Mouse (Mus musculus): ENCODE measurements around the gene Fam178b. TPM values are rescaled to one million over a fixed set of nuclear protein-coding genes. Genes with fewer than 3 reads are reported as not detected.
A peak's percentile ranks its signal among the peaks of the same experiment; 100 is the strongest.
"Not testable (repeated sequence)": the region's sequence is repeated elsewhere in the genome, so short reads cannot be mapped to it uniquely, and the experiment has no call there.

Gene Fam178b
- polyA plus RNA-seq, 1 experiment = 13.9 TPM

DNA sequence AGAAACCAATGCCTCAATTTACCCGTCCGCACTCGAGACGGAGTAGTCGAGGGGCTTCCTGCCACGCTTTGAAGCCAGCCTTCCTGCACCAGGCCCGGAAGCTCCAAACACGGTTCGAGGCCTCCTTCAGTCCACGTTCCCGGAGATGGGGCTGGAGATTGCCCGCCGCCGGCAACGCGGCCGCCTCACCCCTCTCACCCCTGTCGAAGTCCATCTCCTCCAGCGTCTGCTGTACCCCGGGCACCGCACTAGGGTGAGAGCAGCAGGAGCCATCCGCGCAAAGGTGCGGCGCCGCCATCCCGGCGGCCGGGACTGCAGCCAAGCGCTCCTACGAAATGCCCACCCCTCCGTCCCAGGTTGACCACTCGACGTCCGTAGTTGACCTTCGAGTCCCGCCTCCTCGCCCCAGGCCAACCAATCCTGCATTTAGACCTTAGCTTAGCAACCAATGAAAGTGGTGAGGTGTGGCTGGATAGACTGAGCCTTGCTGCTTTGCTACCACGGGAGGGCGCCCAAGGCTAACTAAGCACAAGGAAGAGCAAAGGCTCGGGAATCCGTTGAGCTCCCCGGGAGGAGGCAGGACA is 136.0 kb downstream of the Fam178b start, which contains the start of gene Ankrd39:
TSS of gene Ankrd39 (minus strand) at position 558 of the 584 bp plus-strand sequence.
- peak; percentile 79; the same call in 1 of the 2 replicates for TF ChIP-seq POLR2A (IDR thresholded peaks at IDR 0.05; ENCODE audit: borderline replicate concordance, extremely low read depth, low read depth, low read length)
- TF ChIP-seq CTCF (IDR thresholded peaks at IDR 0.05; ENCODE audit: insufficient read depth, low read length) = peak; percentile 96
- H3K4me3 ChIP-seq (replicated peaks; ENCODE audit: extremely low read depth, low read depth, low read length) = peak within 1 kb of the TSS; percentile 68
- 0 out of 2 replicates have a peak, but pooled peaks cover 6% of the 10 kb centered on the region for H3K4me1 ChIP-seq (ENCODE audit: control insufficient read depth, insufficient read depth, low read length)
- DNase-seq = peak; percentile 96
- under 1% methylated on average over 43 of the region's 43 CpGs for WGBS

DNA sequence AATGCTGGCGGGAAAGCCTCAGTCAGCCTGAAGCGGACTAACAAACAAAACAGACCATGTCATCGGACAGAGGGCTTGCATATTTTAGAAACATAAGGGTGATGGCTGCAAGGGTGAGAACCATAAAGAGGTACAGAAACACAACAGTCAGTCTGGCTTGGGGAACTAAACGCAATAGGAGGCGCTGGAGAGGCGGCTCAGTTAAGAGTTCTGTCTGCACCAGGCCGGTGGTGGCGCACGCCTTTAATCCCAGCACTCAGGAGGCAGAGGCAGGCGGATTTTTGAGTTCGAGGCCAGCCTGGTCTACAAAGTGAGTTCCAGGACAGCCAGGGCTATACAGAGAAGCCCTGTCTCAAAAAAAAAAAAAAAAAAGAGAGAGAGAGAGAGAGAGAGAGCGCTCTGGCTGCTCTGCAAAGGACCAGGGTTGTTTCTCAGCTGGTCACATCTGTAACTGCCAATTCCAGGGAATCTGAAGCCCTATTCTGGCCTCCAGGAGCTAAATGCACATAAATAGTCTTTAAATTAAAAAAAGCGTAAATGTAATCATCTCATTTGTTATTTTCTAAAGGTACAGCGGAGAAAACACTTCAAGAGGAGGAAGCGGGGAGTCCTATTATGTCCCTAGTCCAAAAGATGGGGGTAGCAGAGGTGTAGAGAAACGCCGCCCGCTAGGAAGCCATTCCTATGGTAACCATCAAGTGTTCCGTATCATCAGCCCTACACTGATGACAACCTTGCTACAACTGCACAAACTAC is 137.0 kb downstream of the Fam178b start:
- TF ChIP-seq POLR2A (IDR thresholded peaks at IDR 0.05; ENCODE audit: borderline replicate concordance, extremely low read depth, low read depth, low read length) = no peak
- no peak for TF ChIP-seq CTCF (IDR thresholded peaks at IDR 0.05; ENCODE audit: insufficient read depth, low read length)
- 69% methylated on average over 19 of the region's 19 CpGs for WGBS
- DNase-seq = no peak
- 0 out of 2 replicates have a peak, but pooled peaks cover 6% of the 10 kb centered on the region for H3K4me1 ChIP-seq (ENCODE audit: control insufficient read depth, insufficient read depth, low read length)
- H3K4me3 ChIP-seq (replicated peaks; ENCODE audit: extremely low read depth, low read depth, low read length) = peak overlapping the region; percentile 68

DNA sequence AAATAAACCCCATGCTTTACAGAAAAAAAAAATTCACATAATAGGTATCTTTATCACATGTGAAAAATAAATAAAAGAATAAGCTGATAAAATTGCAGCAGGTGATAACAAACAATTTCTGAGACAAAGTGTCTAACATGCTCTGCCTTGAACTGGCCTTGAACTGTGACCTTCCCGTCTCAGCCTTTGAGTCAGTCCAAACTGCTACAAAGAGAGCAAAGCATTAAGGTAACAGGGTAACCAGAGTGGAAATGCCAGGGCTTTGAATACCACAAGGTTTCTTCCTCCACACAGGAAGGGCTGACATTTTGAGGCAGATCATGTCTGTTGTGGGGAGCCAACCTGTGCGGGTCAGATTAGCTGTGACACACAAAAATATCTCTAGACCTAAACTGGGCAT is 137.6 kb downstream of the Fam178b start:
- TF ChIP-seq CTCF (IDR thresholded peaks at IDR 0.05; ENCODE audit: insufficient read depth, low read length) (no peak), POLR2A (IDR thresholded peaks at IDR 0.05; ENCODE audit: borderline replicate concordance, extremely low read depth, low read depth, low read length) (no peak)
- 80% methylated on average over 2 of the region's 2 CpGs for WGBS
- DNase-seq = no peak
- Histone ChIP-seq H3K4me1 (ENCODE audit: control insufficient read depth, insufficient read depth, low read length) (0 out of 2 replicates have a peak, but pooled peaks cover 6% of the 10 kb centered on the region), H3K4me3 (replicated peaks; ENCODE audit: extremely low read depth, low read depth, low read length) (no peak overlapping the region)

DNA sequence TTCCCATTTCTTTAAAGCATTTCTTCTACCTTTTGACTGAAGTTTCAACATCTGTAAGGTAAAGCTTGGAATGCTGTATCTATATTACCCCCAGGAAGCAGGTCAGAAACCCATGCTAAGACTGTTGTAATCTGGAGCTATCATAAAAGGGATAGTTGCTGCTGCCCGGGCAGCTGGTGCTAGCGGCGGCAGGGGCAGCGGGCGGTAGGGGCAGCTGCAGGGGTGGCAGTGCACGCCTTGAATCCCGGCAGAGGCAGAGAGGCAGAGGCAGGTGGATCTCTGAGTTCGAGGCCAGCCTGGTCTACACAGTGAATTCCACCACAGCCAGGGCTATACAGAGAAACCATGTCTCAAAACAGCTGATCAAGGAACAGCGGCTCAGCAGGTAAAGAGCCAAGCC is 140.1 kb downstream of the Fam178b start:
- TF ChIP-seq CTCF (IDR thresholded peaks at IDR 0.05; ENCODE audit: insufficient read depth, low read length) (no peak), POLR2A (IDR thresholded peaks at IDR 0.05; ENCODE audit: borderline replicate concordance, extremely low read depth, low read depth, low read length) (no peak)
- no peak for DNase-seq
- 0 out of 2 replicates have a peak, but pooled peaks cover 4% of the 10 kb centered on the region for H3K4me1 ChIP-seq (ENCODE audit: control insufficient read depth, insufficient read depth, low read length)
- no peak overlapping the region for H3K4me3 ChIP-seq (replicated peaks; ENCODE audit: extremely low read depth, low read depth, low read length)
- 96% methylated on average over 9 of the region's 9 CpGs for WGBS

DNA sequence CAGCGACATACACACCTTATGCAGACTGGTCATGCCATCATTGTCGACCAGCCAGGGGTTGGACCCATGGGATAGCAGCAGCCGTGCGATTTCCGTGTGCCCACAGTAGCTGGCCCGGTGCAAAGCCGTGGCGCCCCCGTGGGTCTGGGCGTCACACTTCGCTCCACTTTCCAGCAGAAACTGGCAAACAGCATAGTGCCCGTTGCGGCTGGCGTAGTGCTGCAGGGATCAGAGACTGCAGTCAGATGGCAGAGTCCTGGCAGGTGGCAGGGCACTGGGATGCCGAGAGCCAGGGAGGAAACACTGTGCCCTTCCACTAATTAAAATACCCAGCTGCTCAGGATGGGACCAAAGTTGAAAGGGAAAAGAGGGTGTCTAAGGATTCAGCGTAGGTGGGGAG is 141.1 kb downstream of the Fam178b start:
- H3K4me3 ChIP-seq (replicated peaks; ENCODE audit: extremely low read depth, low read depth, low read length) = no peak overlapping the region
- no peak for TF ChIP-seq POLR2A (IDR thresholded peaks at IDR 0.05; ENCODE audit: borderline replicate concordance, extremely low read depth, low read depth, low read length)
- TF ChIP-seq CTCF (IDR thresholded peaks at IDR 0.05; ENCODE audit: insufficient read depth, low read length) = no peak
- 97% methylated on average over 16 of the region's 16 CpGs for WGBS
- DNase-seq = no peak
- 0 out of 2 replicates have a peak, but pooled peaks cover 2% of the 10 kb centered on the region for H3K4me1 ChIP-seq (ENCODE audit: control insufficient read depth, insufficient read depth, low read length)

DNA sequence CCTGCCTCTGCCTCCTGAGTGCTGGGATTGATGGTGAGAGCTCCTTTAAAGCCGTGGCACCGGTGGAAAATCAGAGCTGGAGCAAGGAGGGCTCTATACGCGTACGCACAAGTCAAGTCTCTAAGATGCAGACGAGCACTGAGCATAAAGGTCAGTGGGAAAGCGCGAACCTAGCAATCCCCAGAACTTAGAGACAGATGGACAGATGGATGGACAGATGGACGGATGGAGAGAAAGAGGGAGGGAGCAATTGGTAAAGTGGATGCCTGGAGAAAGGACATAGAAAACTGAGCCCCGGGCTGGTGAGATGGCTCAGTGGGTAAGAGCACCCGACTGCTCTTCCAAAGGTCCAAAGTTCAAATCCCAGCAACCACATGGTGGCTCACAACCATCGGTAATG is 142.2 kb downstream of the Fam178b start:
- Histone ChIP-seq H3K4me3 (replicated peaks; ENCODE audit: extremely low read depth, low read depth, low read length) (no peak overlapping the region), H3K4me1 (ENCODE audit: control insufficient read depth, insufficient read depth, low read length) (no peaks in the 10 kb centered on the region)
- WGBS = 93% methylated on average over 12 of the region's 12 CpGs
- no peak for TF ChIP-seq CTCF (IDR thresholded peaks at IDR 0.05; ENCODE audit: insufficient read depth, low read length)
- no peak for TF ChIP-seq POLR2A (IDR thresholded peaks at IDR 0.05; ENCODE audit: borderline replicate concordance, extremely low read depth, low read depth, low read length)
- no peak for DNase-seq

DNA sequence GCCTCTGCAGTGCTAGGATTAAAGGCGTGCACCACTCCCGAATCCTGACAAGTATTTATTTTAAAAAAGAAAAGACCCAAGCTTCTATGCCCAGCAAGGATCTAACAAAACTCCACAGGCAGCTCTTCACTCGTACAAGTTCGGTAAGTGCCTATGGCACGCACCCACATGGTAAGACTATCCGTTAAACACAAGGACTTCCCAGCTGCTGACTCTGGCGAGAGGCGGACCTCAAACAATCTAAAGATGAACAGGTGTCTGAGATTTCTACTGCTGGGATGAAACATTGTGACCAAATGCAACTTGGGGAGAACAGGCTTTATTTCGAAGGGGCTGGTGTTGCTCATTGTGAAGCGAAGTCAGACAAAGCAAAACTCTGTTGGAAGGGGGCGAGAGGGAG is 142.9 kb downstream of the Fam178b start:
- TF ChIP-seq CTCF (IDR thresholded peaks at IDR 0.05; ENCODE audit: insufficient read depth, low read length) (no peak), POLR2A (IDR thresholded peaks at IDR 0.05; ENCODE audit: borderline replicate concordance, extremely low read depth, low read depth, low read length) (no peak)
- DNase-seq = no peak
- WGBS = 81% methylated on average over 11 of the region's 11 CpGs
- Histone ChIP-seq H3K4me1 (ENCODE audit: control insufficient read depth, insufficient read depth, low read length) (peaks cover 4% of the 10 kb centered on the region; the same call in 1 of the 2 replicates), H3K4me3 (replicated peaks; ENCODE audit: extremely low read depth, low read depth, low read length) (no peak overlapping the region)

DNA sequence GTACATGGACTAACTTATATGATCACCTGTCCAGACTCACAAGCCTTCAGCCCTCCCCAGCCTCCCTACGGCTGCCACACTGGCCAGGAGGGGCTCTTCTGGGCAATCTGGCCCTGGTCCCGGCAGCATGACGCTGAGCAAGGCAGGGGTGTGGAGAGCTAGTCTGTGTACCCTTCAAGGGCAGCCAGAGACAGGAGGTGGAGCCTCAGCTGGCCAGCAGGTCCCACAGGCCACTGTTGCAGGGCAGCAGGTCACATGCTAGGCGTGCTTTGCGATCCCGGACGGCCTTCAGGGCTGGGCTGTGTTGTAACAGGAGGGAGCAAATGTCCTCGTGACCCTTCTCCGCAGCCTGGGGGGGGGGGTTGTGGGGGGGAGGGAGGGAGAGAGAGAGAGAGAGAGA is 143.8 kb downstream of the Fam178b start, which contains the start of gene Gm42417:
TSS of gene Gm42417 (minus strand) at position 244 of the 400 bp plus-strand sequence.
- H3K4me1 ChIP-seq (ENCODE audit: control insufficient read depth, insufficient read depth, low read length) = peaks cover 4% of the 10 kb centered on the region; the same call in 1 of the 2 replicates
- peak; percentile 77 for DNase-seq
- no peak within 1 kb of the TSS for H3K4me3 ChIP-seq (replicated peaks; ENCODE audit: extremely low read depth, low read depth, low read length)
- no peak for TF ChIP-seq CTCF (IDR thresholded peaks at IDR 0.05; ENCODE audit: insufficient read depth, low read length)
- no peak for TF ChIP-seq POLR2A (IDR thresholded peaks at IDR 0.05; ENCODE audit: borderline replicate concordance, extremely low read depth, low read depth, low read length)
- WGBS = 33% methylated on average over 9 of the region's 9 CpGs

DNA sequence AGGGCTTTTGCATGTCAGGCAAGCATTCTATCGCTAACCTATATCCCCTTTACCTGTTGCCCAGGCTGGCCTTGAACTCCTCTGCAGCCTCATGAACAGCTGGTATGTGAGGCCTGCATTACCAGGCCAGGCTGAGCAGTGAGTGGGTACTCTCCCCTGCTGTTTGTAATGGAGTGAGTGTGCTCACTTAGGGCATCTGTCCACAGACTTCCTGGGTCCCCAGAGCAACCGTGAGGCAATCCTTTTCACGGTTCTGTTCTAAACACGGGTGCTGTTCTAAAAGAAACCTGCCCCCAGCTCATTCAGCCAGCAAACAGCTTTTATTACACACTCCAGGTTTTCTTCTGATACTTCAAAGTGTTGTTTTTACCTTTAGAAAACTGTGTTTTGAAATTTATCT is 144.3 kb downstream of the Fam178b start:
- no peak for DNase-seq
- 63% methylated on average over 4 of the region's 4 CpGs for WGBS
- no peak overlapping the region for H3K4me3 ChIP-seq (replicated peaks; ENCODE audit: extremely low read depth, low read depth, low read length)
- no peak for TF ChIP-seq POLR2A (IDR thresholded peaks at IDR 0.05; ENCODE audit: borderline replicate concordance, extremely low read depth, low read depth, low read length)
- TF ChIP-seq CTCF (IDR thresholded peaks at IDR 0.05; ENCODE audit: insufficient read depth, low read length) = no peak
- peaks cover 4% of the 10 kb centered on the region; the same call in 1 of the 2 replicates for H3K4me1 ChIP-seq (ENCODE audit: control insufficient read depth, insufficient read depth, low read length)

DNA sequence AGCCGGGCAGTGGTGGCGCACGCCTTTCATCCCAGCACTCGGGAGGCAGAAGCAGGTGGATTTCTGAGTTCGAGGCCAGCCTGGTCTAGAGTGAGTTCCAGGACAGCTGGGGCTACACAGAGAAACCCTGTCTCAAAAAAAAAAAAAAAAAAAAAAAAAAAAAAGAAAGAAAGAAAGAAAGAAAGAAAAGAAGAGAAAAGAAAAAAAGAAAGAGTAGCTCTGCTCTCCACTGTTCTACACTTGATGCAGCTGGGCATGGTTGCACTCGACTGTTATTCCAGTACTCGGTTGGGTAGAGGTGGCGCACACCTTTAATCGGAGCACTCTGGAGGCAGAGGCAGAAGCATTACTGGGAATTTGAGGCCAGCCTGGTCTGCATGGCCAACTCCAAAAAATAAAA is 146.2 kb downstream of the Fam178b start, which contains the start of gene Ankrd23:
TSS of gene Ankrd23 (minus strand) at position 101 of the 400 bp plus-strand sequence.
- not testable (repeated sequence) for DNase-seq; H3K4me3 ChIP-seq (replicated peaks; ENCODE audit: extremely low read depth, low read depth, low read length); H3K4me1 ChIP-seq (ENCODE audit: control insufficient read depth, insufficient read depth, low read length)
- 88% methylated on average over 9 of the region's 9 CpGs for WGBS
